Mouse (Mus musculus) lung, adult 2 months (tissue): ENCODE results near the gene Cyth1.

Experiments used
- CTCF ChIP-seq: fragments of 200-500 bp; IDR thresholded peaks from 2 replicates; pipeline ENCODE4 v1.5.1; 2011; ENCODE audit warnings: mild to moderate bottlenecking, low read length, control low read depth; ENCODE audit not compliant: insufficient read depth
- POLR2A ChIP-seq: fragments of 200-500 bp; IDR thresholded peaks from 2 replicates; pipeline ENCODE4 v1.6.1; 2011; ENCODE audit warnings: low read depth, mild to moderate bottlenecking, control low read depth, low read length, borderline replicate concordance; ENCODE audit errors: extremely low read depth

- no peak for TF ChIP-seq CTCF
- TF ChIP-seq POLR2A: no peak
These were observed 39.2 kb upstream of the Cyth1 start for GRCm38 (mm10) chr11:118287573-118287972.
